Mouse (Mus musculus) heart, postnatal 10 days (tissue): ENCODE data around the gene Car7. TPM values are rescaled to one million over a fixed set of nuclear protein-coding genes. Genes with fewer than 3 reads are reported as not detected.
A peak's percentile ranks its signal among the peaks of the same experiment; 100 is the strongest.
"Not testable (repeated sequence)": the region's sequence is repeated elsewhere in the genome, so short reads cannot be mapped to it uniquely, and the experiment has no call there.

Source experiments
- DNase-seq, 2 experiments: peaks; one replicate each; pipeline ENCODE4 v3.0.0; 2021
- intact Hi-C: fragments of 180-260 bp; cut with DNase I; formaldehyde crosslinking; loops from one replicate; pipeline ENCODE4 v1.15.1; 2025
- total RNA-seq, 2 experiments: library from RNA; stranded (reverse); gene quantifications; 2 replicates each; pipeline ENCODE4 v1.2.3; 2021

Car7 gene
- total RNA-seq, 2 experiments from 2014 or later = 3.9 to 4.2 TPM

GRCm38 (mm10) chr8:104564633-104565456 is 30.4 kb downstream of the Car7 start:
- DNase-seq = peak; percentile 88 to 93
- intact Hi-C loops = no loop called here

DNA sequence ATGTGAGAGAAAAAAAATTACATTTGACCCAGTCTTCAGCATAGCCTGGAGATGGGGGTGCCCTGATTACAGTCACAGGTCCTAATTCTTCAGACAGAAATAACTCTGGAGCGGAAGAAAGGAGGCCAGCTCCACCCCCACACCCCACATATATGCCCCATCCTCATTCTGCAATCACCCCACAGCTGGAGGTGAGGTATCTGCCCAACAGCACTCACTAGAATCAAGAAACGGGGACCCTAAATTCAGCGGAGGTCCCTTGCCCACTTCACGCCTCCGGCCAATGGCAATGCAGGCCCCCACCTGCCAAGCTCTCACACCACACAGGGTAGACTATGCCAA is 30.9 kb downstream of the Car7 start:
- intact Hi-C loops = no loop called here
- no peak for DNase-seq

DNA sequence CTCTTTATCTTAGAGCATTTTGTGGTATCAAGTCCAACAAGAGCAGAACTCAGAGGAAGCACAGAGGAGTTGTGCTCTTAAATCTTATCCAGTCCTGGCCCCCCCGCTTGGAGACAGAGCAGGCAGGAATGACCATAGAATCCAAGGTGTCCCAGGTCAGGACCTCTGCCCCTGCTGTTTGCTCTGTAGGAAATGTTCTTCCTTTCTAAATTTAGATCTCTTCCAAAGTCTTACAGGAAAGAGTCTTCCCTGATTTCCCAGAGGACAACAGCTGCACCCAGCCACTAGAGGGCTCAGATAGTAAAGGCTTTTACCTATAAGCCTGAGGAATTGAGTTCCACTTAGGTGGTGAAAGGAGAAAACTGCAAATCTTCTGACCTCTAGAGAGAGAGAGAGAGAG is 35.1 kb downstream of the Car7 start:
- DNase-seq = peak; percentile 34 to 45
- intact Hi-C loops = loop anchor here (2.0 kb wide), 1 partner anchor 133 kb away; no protein-coding TSS in a partner anchor

DNA sequence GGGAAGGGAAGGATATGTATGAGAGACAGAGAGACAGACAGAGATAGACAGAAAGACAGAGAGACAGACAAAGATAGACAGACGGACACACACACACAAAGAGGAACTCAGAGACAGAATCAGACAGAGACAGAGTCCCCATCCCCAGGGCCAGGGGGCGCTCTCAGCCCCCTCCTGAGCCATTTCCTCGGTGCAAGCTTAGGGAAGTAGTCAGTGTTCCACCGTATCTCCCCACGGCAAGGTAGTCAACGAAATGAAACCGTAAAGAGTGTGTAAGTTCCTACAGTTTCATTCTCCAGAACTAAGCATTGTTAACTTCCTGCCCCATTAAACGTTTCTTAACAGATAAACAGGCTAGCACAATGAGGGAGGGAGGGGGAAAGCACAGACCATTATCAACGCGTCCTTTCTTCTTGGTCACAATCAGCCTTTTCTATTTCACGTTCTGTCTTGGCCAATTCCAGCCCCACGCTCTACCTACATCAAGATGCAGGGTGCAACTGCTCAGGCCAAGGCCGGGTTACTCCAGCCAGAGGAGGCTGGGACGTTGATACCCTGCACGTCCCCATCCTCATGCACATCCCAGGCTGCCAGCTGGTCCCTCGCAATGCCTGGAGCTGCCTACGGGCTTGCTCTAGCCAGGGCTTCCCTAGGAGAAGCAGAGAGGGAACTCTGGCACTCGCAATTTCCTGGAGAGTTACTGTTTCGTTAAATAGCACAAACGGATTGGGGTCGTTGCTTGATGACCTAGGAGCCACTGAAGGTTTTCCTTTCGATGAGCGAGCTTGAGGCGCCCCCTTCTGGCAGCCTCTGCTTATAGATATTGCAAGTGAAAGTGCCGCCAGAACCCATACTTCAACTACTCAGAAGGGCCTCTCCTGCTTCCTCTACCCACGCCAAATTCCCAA is 36.2 kb downstream of the Car7 start:
- intact Hi-C loops = loop anchor here (1.0 kb wide), 2 partner anchors 36 to 226 kb away; partner anchors contain the start of genes Car7 and Nae1
- DNase-seq = peak; percentile 88 to 90

DNA sequence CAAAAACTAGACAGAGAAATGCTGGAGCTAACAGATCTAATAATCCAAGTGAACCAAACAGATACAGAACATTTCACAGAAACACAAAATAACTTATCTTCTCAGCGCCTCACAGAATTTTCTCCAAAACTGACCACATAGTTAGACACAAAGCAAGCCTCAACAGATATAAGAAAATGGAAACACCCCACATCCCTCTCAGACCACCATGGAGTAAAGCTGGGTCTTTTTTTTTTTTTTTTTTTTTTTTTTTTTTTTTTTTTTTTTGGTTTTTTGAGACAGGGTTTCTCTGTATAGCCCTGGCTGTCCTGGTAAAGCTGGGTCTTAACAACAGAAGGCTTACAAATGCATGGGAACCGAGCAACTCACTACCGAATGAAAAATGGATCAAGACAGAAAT is 42.3 kb downstream of the Car7 start:
- intact Hi-C loops = no loop called here
- no peak for DNase-seq

- intact Hi-C loops, DNase-seq: not testable (repeated sequence)
Measured at GRCm38 (mm10) chr8:104577606-104578005, 43.1 kb downstream of the Car7 start.

DNA sequence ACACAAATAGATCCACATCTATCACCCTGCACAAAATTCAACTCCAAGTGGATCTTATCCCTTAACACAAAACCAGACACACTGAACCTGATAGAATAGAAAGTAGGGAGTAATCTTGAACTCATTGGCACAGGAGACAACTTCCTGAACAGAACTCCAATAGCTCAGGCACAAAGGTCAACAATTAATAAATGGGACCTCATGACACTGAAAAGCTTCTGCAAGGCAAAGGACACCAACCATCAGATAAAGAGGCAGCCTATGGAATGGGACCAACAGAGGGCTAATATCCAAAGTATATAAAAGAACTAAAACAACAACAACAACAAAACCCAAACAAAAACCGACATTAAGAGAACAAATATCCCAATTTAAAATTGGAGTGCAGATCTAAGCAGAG is 50.0 kb downstream of the Car7 start:
- intact Hi-C loops = no loop called here
- no peak for DNase-seq

GRCm38 (mm10) chr8:104590284-104590683 is 55.8 kb downstream of the Car7 start:
- no peak for DNase-seq
- intact Hi-C loops = no loop called here

DNA sequence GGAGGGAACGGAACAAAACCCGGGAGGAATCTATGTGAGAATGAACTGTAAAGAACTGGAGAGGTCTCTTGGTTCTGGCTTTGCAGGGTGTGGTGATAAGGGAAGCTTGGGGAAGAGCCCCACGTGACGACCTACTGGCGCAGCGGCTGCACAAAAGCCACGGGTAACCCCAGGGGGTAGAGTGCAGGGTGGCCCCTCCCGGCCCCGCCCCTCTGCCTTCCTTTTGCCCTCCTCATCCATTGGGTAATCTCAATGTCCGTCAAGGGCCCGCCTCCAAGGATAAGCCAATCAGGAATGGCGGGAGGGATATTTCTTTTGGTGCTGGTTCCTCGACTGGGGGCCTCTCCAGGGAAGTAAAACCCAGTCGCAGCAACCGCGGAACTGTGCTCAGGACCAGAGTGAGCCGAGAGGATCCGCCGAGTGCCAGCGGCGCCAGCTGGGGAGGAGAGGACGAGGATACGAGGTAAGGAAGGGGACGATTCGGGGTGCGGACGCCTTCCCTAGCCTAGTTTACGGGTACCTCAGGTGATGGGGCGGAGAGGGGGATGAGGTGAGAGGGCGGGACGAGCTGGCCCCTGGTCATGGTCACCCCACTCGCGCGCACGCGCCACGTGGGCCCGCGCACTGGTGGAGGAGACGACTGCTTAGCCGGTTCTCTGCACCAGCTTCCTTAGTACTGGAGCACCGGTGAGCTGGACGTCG is 56.8 kb downstream of the Car7 start, which contains the start of gene Pdp2:
Pdp2 (plus strand) TSS at position 319 of the 702 bp plus-strand sequence.
- intact Hi-C loops = no loop called here
- peak; percentile 94 for DNase-seq

DNA sequence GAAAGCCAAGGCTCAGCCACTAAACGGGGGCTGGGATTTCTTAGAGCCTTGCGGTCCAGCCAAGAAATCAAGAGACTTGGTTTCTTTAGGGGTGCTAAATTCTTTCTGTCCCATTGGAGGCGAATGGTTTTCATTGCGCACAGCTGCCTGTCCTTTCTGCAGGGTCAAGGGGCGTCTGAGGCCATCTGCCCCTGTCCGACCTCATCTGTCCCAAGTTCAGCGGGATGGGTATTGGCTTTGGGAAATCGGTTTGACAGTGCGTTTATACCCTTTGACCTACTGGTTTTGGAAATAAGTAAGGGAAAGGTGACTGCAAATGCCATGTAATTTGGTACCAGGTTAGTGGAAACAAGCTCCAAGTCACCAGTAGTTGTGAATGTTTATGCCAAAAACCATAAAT is 57.4 kb downstream of the Car7 start:
- intact Hi-C loops = no loop called here

DNA sequence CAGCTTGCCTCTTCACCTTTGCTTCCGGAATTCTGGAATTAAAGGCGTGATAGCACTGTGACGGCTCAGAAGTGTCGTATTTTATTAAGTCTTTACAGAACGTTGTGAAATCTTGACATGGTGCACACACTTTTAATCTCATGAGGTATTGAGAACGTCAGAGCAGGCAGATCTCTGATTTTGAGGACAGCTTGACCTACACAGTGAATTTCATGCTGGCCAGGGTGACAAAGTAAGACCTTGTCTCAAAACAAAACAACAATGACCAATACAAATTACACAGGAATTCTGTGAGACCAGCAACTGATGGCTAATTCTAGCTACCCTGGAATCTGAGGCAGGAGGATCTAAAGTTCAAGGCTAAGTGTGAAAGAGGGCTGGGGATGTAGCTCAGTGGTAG is 58.1 kb downstream of the Car7 start:
- no peak for DNase-seq

More for the DNA sequence above, 57.4 kb downstream of the Car7 start:
- no peak for DNase-seq

DNA sequence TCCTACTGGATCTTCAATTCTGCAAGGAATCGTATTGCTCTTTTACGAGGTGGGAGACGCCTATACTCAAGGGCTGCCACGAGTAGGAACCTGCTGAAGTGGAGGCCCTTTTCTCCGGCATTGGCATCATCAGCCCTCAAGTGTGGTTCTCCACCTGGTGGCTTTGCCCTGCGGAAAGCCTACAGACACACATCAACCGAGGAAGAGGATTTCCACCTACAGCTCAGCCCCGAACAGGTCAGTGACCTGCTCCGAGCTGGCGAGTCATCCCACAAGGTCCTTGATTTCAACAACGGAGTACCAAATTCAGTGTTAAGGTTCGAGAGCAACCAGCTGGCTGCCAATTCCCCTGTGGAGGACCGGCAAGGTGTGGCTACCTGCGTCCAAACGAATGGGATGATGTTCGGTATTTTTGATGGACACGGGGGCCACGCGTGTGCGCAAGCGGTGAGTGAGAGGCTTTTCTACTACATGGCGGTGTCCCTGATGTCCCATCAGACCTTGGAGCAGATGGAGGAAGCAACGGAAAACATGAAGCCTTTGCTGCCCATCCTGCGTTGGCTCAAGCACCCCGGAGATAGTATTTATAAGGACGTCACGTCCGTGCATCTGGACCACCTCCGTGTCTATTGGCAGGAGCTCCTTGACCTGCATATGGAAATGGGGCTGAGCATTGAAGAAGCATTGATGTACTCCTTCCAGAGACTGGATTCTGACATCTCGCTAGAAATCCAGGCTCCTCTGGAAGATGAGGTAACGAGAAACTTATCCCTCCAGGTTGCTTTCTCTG is 59.2 kb downstream of the Car7 start:
- intact Hi-C loops = no loop called here
- no peak for DNase-seq

More for the DNA sequence above, 58.1 kb downstream of the Car7 start:
- intact Hi-C loops = no loop called here

DNA sequence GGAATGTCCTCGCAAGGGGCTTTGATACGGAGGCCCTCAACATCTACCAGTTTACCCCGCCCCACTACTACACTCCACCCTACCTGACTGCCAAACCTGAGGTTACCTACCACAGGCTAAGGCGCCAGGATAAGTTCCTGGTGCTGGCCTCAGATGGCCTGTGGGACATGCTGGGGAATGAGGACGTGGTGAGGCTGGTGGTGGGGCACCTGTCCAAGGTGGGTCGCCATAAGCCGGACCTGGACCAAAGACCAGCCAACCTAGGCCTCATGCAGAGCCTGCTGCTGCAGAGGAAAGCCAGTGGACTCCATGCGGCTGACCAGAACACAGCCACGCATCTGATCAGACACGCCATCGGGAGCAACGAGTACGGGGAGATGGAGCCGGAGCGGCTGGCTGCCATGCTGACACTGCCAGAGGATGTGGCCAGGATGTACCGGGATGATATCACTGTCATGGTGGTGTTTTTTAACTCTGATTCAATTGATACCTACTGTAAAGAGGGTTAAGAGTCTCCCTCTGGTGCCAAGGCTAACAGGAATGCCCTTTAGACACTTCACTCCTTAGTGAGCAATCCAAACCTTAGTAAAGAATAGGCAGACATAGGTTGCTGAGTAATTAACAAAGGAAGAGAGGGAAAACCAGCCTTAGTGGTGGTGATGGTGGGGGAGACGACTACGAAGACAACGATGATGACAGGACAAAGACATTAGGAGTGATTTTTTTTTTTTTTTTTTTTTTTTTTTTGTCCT is 60.3 kb downstream of the Car7 start:
- intact Hi-C loops = no loop called here
- no peak for DNase-seq

DNA sequence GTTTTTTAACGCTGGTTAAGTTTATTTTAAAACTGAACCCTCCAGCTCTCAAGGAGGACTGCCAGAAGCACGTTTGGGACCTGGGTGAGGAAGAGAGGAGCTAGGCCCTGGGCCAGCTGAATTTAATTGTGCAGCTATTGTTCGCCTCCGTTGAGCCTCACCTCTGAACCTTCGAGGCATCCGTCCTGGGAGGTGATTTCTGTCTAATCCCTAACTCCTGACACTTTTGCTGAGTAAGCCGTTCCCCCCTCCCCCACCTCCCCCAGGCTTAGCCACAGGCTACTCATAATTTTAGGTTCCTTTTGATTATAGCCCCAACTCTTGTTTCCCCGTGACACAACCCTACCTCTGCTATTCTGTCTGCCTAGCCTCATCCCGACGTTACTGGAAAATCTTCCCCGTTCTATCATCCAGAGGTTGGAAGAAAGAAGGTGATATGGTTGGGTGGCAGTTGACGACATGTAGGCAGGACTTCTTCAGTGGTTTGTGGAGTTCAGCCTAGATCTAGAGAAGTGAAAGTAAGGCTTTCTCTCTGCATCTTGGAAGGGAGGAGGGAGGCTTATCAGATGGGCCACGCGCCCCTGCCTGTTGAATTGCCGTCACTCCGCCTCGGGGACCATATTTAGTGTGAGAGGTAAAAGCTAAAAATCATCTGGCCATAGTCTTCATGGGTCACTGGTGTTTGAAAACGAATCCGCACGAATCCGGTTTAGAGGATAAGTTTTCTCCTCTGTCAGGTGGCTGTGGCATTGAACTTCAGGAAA is 61.5 kb downstream of the Car7 start:
- intact Hi-C loops = no loop called here
- no peak for DNase-seq

DNA sequence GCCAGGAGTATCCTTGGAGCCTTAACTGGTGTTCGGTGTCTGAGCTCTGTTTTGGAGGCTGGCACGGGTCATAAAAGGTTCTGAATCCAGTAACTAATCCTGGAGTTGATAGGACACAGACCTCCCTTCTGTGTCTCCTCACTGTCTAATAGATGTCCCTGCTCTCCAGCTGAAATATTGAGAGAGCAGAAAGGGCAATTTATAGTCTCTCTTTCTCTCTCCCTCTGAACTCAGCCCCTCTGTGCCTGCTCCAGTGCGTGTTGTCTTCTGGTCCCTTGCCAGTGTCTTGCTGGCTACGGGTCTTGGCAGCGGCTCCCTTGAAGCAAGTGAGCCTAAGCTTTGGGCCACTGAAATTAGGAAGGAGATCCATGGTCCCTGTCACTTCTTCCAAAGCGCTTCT is 63.2 kb downstream of the Car7 start:
- intact Hi-C loops = no loop called here
- no peak for DNase-seq

- no peak for DNase-seq
- intact Hi-C loops = no loop called here
Measured at GRCm38 (mm10) chr8:104598496-104598895, 64.0 kb downstream of the Car7 start.
